Mouse (Mus musculus) liver, embryonic 12.5 days (tissue): ENCODE measurements around the gene Nbas. TPM values are rescaled to one million over a fixed set of nuclear protein-coding genes. Genes with fewer than 3 reads are reported as not detected.

Experiments
- ATAC-seq: fragments of 200-750 bp; cut with Nextera tagmentation; 2 replicates; pipeline ENCODE4 v1.8.0; 2017; ENCODE audit warnings: moderate number of reproducible peaks, mild to moderate bottlenecking, moderate library complexity
- H3K27ac ChIP-seq: fragments of 300-500 bp; sonication (generic); 2 replicates; pipeline ENCODE4 v1.5.1; 2016; ENCODE audit warnings: mild to moderate bottlenecking
- H3K27me3 ChIP-seq: fragments of 300-500 bp; sonication (generic); replicated peaks from 2 replicates; pipeline ENCODE4 v1.6.1; 2016; ENCODE audit warnings: mild to moderate bottlenecking, moderate library complexity
- H3K36me3 ChIP-seq: fragments of 300-500 bp; sonication (generic); 2 replicates; pipeline ENCODE4 v1.6.1; 2016; ENCODE audit warnings: mild to moderate bottlenecking, moderate library complexity
- H3K4me1 ChIP-seq: fragments of 300-500 bp; sonication (generic); 2 replicates; pipeline ENCODE4 v1.6.1; 2016
- H3K4me2 ChIP-seq: fragments of 300-500 bp; sonication (generic); 2 replicates; pipeline ENCODE4 v1.6.1; 2016; ENCODE audit warnings: mild to moderate bottlenecking, moderate library complexity
- H3K4me3 ChIP-seq: fragments of 300-500 bp; sonication (generic); 2 replicates; pipeline ENCODE4 v1.5.1; 2016; ENCODE audit warnings: mild to moderate bottlenecking, moderate library complexity
- H3K9ac ChIP-seq: fragments of 300-500 bp; sonication (generic); 2 replicates; pipeline ENCODE4 v1.6.1; 2016; ENCODE audit warnings: mild to moderate bottlenecking, moderate library complexity
- H3K9me3 ChIP-seq: fragments of 300-500 bp; sonication (generic); replicated peaks from 2 replicates; pipeline ENCODE4 v1.6.1; 2016; ENCODE audit warnings: mild to moderate bottlenecking, moderate library complexity
- WGBS: fragments of 180-500 bp; shearing (Covaris S2); methylation state at CpG from one replicate; pipeline ENCODE4 v1.1.7; 2016; ENCODE audit not compliant: insufficient replicate concordance; 5-methylcytosine and 5-hydroxymethylcytosine counted together
- polyA plus RNA-seq: library from polyadenylated mRNA; unstranded; fragments of >200 nt; fragmentation: Nextera tagmentation; extraction: Ambion mirVana; gene quantifications from 2 replicates; pipeline ENCODE4 v1.2.1, GENCODE M21; 2016

Gene Nbas
- polyA plus RNA-seq, 1 experiment from 2014 or later = 8.2 TPM

DNA sequence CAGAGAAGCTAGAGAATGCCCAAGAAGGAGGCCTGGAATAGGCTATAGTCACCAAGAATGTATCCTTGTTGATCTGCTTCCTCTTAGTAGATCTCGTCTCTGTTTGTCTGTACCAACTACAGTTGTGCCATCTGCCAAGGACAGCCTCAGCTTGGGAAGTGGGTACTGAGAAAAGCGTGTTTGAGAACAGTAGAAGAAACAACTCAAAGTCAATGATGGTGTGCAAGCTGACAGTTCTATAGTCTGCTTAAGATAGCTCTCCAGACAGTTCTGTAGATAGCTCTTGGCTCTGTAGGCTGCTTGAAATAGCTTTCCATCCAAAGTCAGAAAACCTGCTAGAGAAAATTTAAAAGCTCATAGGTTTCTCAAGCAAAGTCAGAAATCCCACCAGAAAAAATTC is 149.7 kb downstream of the Nbas start:
- peaks cover 22% of the 10 kb centered on the region for H3K36me3 ChIP-seq
- H3K9me3 ChIP-seq = no peaks in the 10 kb centered on the region
- H3K4me2 ChIP-seq = no peak overlapping the region
- WGBS = 78% methylated on average over 2 of the region's 2 CpGs
- no peak overlapping the region for H3K4me3 ChIP-seq
- no peaks in the 10 kb centered on the region for H3K4me1 ChIP-seq
- ATAC-seq = no peak
- no peaks in the 10 kb centered on the region for H3K27me3 ChIP-seq
- H3K27ac ChIP-seq = no peak overlapping the region
- H3K9ac ChIP-seq = no peak overlapping the region

GRCm38 (mm10) chr12:13430219-13430618 is 161.3 kb downstream of the Nbas start:
- H3K9ac ChIP-seq = no peak overlapping the region
- no peak for ATAC-seq
- H3K36me3 ChIP-seq = peaks cover 17% of the 10 kb centered on the region
- no peaks in the 10 kb centered on the region for H3K9me3 ChIP-seq
- H3K27ac ChIP-seq = no peak overlapping the region
- no peaks in the 10 kb centered on the region for H3K27me3 ChIP-seq
- WGBS = 74% methylated on average over 1 of the region's 1 CpGs
- no peak overlapping the region for H3K4me2 ChIP-seq
- no peaks in the 10 kb centered on the region for H3K4me1 ChIP-seq
- no peak overlapping the region for H3K4me3 ChIP-seq

GRCm38 (mm10) chr12:13444653-13445431 is 175.9 kb downstream of the Nbas start:
- 0 out of 2 replicates have a peak, but pooled peaks cover 2% of the 10 kb centered on the region for H3K4me1 ChIP-seq
- ATAC-seq = no peak
- no peak overlapping the region for H3K27ac ChIP-seq
- no peak overlapping the region for H3K9ac ChIP-seq
- H3K4me2 ChIP-seq = no peak overlapping the region
- no peaks in the 10 kb centered on the region for H3K9me3 ChIP-seq
- H3K27me3 ChIP-seq = no peaks in the 10 kb centered on the region
- H3K4me3 ChIP-seq = no peak overlapping the region
- WGBS = 69% methylated on average over 4 of the region's 4 CpGs
- peaks cover 8% of the 10 kb centered on the region; the same call in 1 of the 2 replicates for H3K36me3 ChIP-seq

GRCm38 (mm10) chr12:13445486-13446065 is 176.6 kb downstream of the Nbas start:
- Histone ChIP-seq H3K27ac (no peak overlapping the region), H3K4me2 (no peak overlapping the region), H3K36me3 (peaks cover 8% of the 10 kb centered on the region; the same call in 1 of the 2 replicates), H3K27me3 (no peaks in the 10 kb centered on the region), H3K9ac (no peak overlapping the region), H3K4me1 (0 out of 2 replicates have a peak, but pooled peaks cover 2% of the 10 kb centered on the region), H3K4me3 (no peak overlapping the region), H3K9me3 (no peaks in the 10 kb centered on the region)
- no peak for ATAC-seq
- WGBS = 60% methylated on average over 2 of the region's 2 CpGs

- Histone ChIP-seq H3K4me2 (no peak overlapping the region), H3K9me3 (no peaks in the 10 kb centered on the region), H3K4me1 (0 out of 2 replicates have a peak, but pooled peaks cover 2% of the 10 kb centered on the region), H3K9ac (no peak overlapping the region), H3K27ac (no peak overlapping the region), H3K4me3 (no peak overlapping the region), H3K36me3 (peaks cover 9% of the 10 kb centered on the region; the same call in 1 of the 2 replicates), H3K27me3 (no peaks in the 10 kb centered on the region)
- 63% methylated on average over 2 of the region's 2 CpGs for WGBS
- ATAC-seq = no peak
These were observed 180.0 kb downstream of the Nbas start for GRCm38 (mm10) chr12:13448916-13449315.

DNA sequence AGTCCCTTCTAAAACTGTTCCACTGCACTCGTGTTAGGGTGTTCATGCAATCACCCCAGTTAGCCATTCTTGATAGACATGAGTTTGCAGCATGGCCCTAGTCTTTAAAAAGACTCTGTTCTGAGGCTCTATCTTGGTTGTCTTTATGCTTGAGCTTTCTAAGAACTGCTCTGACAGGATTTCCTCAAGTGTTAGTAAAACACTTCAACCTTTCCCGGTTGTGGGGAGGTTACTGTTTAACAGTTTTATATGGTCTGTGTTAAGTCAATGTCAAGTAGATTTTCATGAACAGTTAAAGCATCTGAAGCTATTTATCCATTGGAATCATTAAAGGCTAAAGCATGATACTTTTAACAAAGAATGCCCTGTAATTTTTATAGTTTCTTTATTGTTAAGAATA is 183.1 kb downstream of the Nbas start:
- Histone ChIP-seq H3K27me3 (no peaks in the 10 kb centered on the region), H3K9ac (no peak overlapping the region), H3K27ac (no peak overlapping the region), H3K4me2 (no peak overlapping the region), H3K4me3 (no peak overlapping the region), H3K4me1 (no peaks in the 10 kb centered on the region), H3K9me3 (no peaks in the 10 kb centered on the region), H3K36me3 (peaks cover 10% of the 10 kb centered on the region; the same call in 1 of the 2 replicates)
- no peak for ATAC-seq
- WGBS = 69% methylated on average over 2 of the region's 2 CpGs

GRCm38 (mm10) chr12:13460223-13460853 is 191.4 kb downstream of the Nbas start:
- Histone ChIP-seq H3K36me3 (0 out of 2 replicates have a peak, but pooled peaks cover 4% of the 10 kb centered on the region), H3K4me1 (no peaks in the 10 kb centered on the region), H3K27me3 (no peaks in the 10 kb centered on the region), H3K4me2 (no peak overlapping the region), H3K27ac (no peak overlapping the region), H3K9me3 (no peaks in the 10 kb centered on the region), H3K4me3 (no peak overlapping the region), H3K9ac (no peak overlapping the region)
- WGBS = 84% methylated on average over 6 of the region's 6 CpGs
- no peak for ATAC-seq

DNA sequence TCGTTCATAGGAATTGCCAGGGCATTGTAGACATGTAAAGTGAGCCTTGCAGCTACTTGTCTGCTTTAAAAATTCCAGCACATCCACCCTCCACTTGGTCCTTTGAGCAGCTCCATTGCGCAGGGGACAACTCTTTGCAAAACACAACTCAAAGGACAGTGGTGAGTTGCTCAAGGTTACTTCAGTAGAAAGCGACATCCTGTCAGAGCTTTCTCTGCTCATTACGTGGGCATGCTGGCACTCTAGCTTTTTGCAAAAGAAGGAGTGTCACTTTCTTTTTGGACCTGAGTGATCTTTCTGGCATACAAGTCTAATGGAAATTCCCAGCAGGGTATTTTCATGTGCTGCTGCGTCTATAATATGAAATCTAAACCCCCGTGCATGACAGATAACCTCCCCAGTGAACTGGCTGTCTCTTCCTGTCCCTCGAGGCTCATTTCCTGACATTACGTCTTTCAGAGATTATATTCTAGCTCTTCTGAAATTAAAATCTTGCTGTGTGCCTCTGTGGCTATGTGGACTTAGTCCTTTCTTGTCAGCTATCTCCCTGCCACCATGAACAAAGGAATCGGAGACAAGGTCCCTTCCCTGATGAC is 192.7 kb downstream of the Nbas start:
- no peaks in the 10 kb centered on the region for H3K27me3 ChIP-seq
- no peak overlapping the region for H3K4me2 ChIP-seq
- no peaks in the 10 kb centered on the region for H3K9me3 ChIP-seq
- H3K27ac ChIP-seq = no peak overlapping the region
- H3K9ac ChIP-seq = no peak overlapping the region
- WGBS = 56% methylated on average over 9 of the region's 9 CpGs
- no peaks in the 10 kb centered on the region for H3K4me1 ChIP-seq
- H3K36me3 ChIP-seq = 0 out of 2 replicates have a peak, but pooled peaks cover 4% of the 10 kb centered on the region
- no peak for ATAC-seq
- H3K4me3 ChIP-seq = no peak overlapping the region

DNA sequence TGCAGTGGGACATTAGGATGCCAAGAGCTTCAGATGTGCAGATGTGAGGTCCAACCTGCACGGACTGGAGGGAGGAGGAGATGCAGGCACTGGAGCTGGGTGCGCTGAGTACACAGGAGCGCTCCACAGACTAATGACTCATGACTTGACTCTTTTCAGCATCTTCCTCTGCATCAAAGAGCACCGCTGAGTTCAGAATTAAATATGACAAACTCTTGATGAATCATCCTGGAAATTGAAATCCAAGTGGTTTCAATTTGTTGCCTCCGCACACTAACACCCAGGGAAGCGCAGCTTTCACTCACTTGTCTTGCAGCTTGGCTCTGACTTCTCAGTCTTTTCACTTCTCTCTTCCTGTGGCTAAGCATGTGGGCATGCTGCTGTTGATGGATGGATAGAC is 193.5 kb downstream of the Nbas start:
- H3K4me3 ChIP-seq = no peak overlapping the region
- 0 out of 2 replicates have a peak, but pooled peaks cover 4% of the 10 kb centered on the region for H3K36me3 ChIP-seq
- 83% methylated on average over 6 of the region's 6 CpGs for whole genome bisulfite sequencing
- no peak overlapping the region for H3K4me2 ChIP-seq
- H3K9me3 ChIP-seq = no peaks in the 10 kb centered on the region
- H3K4me1 ChIP-seq = no peaks in the 10 kb centered on the region
- no peak for ATAC-seq
- H3K27ac ChIP-seq = no peak overlapping the region
- H3K9ac ChIP-seq = no peak overlapping the region
- H3K27me3 ChIP-seq = no peaks in the 10 kb centered on the region

DNA sequence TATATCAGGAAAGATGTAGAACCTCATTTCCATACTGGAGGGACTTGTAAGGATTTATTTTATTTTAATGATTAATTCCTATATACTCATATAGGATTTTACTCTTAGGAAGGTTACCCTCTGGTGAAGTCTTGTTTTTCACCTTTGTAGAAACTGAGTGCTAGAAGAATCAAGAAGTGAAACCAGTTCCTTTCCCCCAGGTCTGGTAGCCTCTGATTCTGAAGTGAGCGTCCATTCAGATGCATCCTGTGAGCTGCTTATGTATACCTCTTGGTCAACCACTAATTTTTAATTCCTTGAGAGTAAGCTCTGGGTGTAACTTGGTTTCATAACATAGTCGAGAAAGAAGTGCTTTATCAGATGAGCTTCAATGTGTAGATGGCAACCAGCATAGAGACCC is 196.6 kb downstream of the Nbas start:
- Histone ChIP-seq H3K36me3 (0 out of 2 replicates have a peak, but pooled peaks cover 4% of the 10 kb centered on the region), H3K4me2 (no peak overlapping the region), H3K9me3 (no peaks in the 10 kb centered on the region), H3K27ac (no peak overlapping the region), H3K4me1 (no peaks in the 10 kb centered on the region), H3K4me3 (no peak overlapping the region), H3K27me3 (no peaks in the 10 kb centered on the region), H3K9ac (no peak overlapping the region)
- WGBS = 70% methylated on average over 2 of the region's 2 CpGs
- ATAC-seq = no peak

GRCm38 (mm10) chr12:13474881-13475280 is 205.9 kb downstream of the Nbas start:
- H3K27me3 ChIP-seq = no peaks in the 10 kb centered on the region
- no peak for ATAC-seq
- WGBS = 78% methylated on average over 2 of the region's 2 CpGs
- no peak overlapping the region for H3K9ac ChIP-seq
- H3K27ac ChIP-seq = no peak overlapping the region
- H3K9me3 ChIP-seq = no peaks in the 10 kb centered on the region
- no peaks in the 10 kb centered on the region for H3K4me1 ChIP-seq
- H3K36me3 ChIP-seq = peaks cover 5% of the 10 kb centered on the region
- no peak overlapping the region for H3K4me2 ChIP-seq
- no peak overlapping the region for H3K4me3 ChIP-seq

- 77% methylated on average over 7 of the region's 7 CpGs for WGBS
- no peaks in the 10 kb centered on the region for H3K27me3 ChIP-seq
- H3K4me3 ChIP-seq = no peak overlapping the region
- no peak overlapping the region for H3K27ac ChIP-seq
- no peaks in the 10 kb centered on the region for H3K4me1 ChIP-seq
- H3K9me3 ChIP-seq = no peaks in the 10 kb centered on the region
- H3K9ac ChIP-seq = no peak overlapping the region
- H3K36me3 ChIP-seq = peaks cover under 1% of the 10 kb centered on the region; the same call in 1 of the 2 replicates
- ATAC-seq = no peak
- no peak overlapping the region for H3K4me2 ChIP-seq
These were observed 210.2 kb downstream of the Nbas start for GRCm38 (mm10) chr12:13479163-13479562.
